ENCODE assay signal across 21 mouse cellular contexts in the genomic region with DNA sequence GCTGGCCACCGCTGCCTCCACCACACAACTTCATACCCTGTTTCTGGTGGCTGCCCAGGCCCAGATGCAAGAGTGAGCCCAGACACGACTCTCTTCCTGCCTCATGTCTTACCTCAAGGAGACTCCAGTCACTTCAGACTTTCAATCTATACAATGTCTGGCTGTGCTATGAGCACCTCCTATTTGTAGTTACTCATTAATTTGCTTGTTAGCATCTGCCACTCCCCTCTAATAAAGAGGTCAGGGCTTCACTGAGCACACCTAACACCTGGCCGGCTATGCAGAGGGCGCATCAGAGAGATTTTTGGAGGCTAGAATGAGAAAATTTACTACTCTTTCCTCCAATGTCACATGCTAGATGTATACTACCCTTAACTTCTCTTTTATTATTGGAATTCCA.
"Had no signal": no experiment of that assay in that cellular context is flagged by ENCODE, and none has a peak within 500 bp of the region (broad histone marks: within the 10 kb centered on the region; RNA-seq: fewer than 3 reads in every experiment).

No protein-coding gene starts in this region.

- H3K4me1 ChIP-seq: limb, embryonic 10.5 days; limb, embryonic 13.5 days; midbrain, embryonic 10.5 days; midbrain, embryonic 13.5 days had no signal

- H3K36me3 ChIP-seq: limb, embryonic 10.5 days; limb, embryonic 13.5 days had no signal

- H3K27ac ChIP-seq: kidney, postnatal 0 days; layer of hippocampus, adult 2 months; limb, embryonic 10.5 days; limb, embryonic 13.5 days; liver, embryonic 15.5 days; midbrain, embryonic 10.5 days; midbrain, embryonic 13.5 days; neural tube, embryonic 13.5 days had no signal

- H3K27me3 ChIP-seq: limb, embryonic 13.5 days; liver, embryonic 15.5 days; midbrain, embryonic 13.5 days; neural tube, embryonic 13.5 days had no signal

- H3K9ac ChIP-seq: limb, embryonic 13.5 days; liver, embryonic 15.5 days; midbrain, embryonic 13.5 days; neural tube, embryonic 13.5 days had no signal

- DNase-seq: kidney, adult 2 months; kidney, postnatal 25 days; layer of hippocampus, adult 9-11 months; lung, adult 2 months; lung, postnatal 14 days; lung, postnatal 4 days; retina, postnatal 1 day; right cerebral cortex, postnatal 25 days; thymus, adult 2 months; thymus, postnatal 14 days; thymus, postnatal 4 days had no signal

- ATAC-seq: midbrain, embryonic 13.5 days; midbrain, embryonic 16.5 days had no signal

- H3K4me3 ChIP-seq: layer of hippocampus, adult 2 months; limb, embryonic 10.5 days; limb, embryonic 13.5 days; liver, embryonic 15.5 days; midbrain, embryonic 10.5 days; midbrain, embryonic 13.5 days; myocyte; neural tube, embryonic 13.5 days had no signal

- H3K4me2 ChIP-seq: limb, embryonic 13.5 days; liver, embryonic 15.5 days; midbrain, embryonic 13.5 days; neural tube, embryonic 13.5 days had no signal

- H3K9me3 ChIP-seq: limb, embryonic 10.5 days; limb, embryonic 13.5 days; liver, embryonic 15.5 days; midbrain, embryonic 10.5 days; midbrain, embryonic 13.5 days; neural tube, embryonic 13.5 days had no signal
